Mouse (Mus musculus) megakaryocyte, adult 5-6 weeks (primary cell): ENCODE measurements around the gene Cd96. TPM values are rescaled to one million over a fixed set of nuclear protein-coding genes. Genes with fewer than 3 reads are reported as not detected.

Experiments used
- ATAC-seq: 2 replicates; pipeline ENCODE4 v1.8.0; 2016; ENCODE audit warnings: mild to moderate bottlenecking, inconsistent platforms; ENCODE audit not compliant: poor library complexity, severe bottlenecking
- total RNA-seq, 2 experiments: library from RNA; stranded (forward) in 1 of 2; stranded (reverse) in 1 of 2; fragments of 153-499, 151-499 nt in 1 of 2; fragments of 221-1000, 200-1000 nt in 1 of 2; gene quantifications; 2 replicates each; pipeline versions ENCODE4 v1.2.3 to v1.2.4; 2015 to 2017

Cd96 gene
- total RNA-seq (2015) = 0.54 and 4.2 TPM in 2 replicates
- total RNA-seq (2017) = 1.2 and 1.9 TPM in 2 replicates

- ATAC-seq = peak; percentile 72
Measured at GRCm38 (mm10) chr16:46120020-46120419, at the start of gene Cd96. Gene Cd96 (minus strand): TSS chr16:46120251.

GRCm38 (mm10) chr16:46166971-46167370 is 46.9 kb upstream of the Cd96 start:
- no peak for ATAC-seq

DNA sequence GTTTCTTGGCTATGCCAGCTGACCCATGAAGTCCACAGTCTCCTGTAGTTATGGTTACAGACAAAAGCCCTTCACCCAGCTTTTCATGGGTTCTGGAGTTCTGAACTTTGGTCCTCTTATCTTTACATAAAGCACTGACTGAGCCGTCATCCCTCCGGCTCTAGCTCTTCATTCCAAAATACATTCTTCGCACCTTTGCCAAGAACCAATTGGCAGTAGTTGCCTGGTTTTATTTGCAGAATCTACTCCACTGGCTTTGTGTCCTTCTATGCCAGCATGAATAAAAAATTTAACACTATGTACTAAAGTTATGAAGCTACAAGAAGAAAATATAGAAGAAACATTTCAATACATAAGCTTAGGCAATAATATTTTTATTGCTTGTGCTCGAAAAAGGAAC is 45.3 kb upstream of the Cd96 start:
- no peak for ATAC-seq

DNA sequence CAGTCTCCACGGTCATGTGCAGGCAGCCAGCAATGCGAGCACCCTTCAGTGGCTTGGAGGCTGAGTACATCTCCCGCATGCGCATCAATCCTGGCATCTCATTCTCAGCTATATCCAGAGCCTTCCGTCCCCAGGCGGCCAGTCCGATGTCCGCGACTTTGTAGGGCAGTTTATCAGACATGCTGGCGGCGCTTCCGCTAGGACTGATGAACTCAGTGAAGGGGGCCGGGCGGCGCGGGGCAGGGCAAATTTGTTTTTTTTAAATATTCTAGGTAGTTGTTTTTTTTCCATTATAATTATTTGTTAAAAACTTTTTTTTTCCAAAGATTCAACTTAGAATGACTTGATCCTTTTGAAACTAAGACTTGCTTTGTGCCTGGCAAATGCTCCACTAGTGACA is 34.8 kb upstream of the Cd96 start, which contains the start of gene Gm4737:
Gene Gm4737 (minus strand): TSS at position 246 of the 400 bp plus-strand sequence.
- ATAC-seq = peak; percentile 54; the same call in 1 of the 2 replicates

- ATAC-seq = no peak
Measured at GRCm38 (mm10) chr16:46151141-46151540, 31.1 kb upstream of the Cd96 start.

DNA sequence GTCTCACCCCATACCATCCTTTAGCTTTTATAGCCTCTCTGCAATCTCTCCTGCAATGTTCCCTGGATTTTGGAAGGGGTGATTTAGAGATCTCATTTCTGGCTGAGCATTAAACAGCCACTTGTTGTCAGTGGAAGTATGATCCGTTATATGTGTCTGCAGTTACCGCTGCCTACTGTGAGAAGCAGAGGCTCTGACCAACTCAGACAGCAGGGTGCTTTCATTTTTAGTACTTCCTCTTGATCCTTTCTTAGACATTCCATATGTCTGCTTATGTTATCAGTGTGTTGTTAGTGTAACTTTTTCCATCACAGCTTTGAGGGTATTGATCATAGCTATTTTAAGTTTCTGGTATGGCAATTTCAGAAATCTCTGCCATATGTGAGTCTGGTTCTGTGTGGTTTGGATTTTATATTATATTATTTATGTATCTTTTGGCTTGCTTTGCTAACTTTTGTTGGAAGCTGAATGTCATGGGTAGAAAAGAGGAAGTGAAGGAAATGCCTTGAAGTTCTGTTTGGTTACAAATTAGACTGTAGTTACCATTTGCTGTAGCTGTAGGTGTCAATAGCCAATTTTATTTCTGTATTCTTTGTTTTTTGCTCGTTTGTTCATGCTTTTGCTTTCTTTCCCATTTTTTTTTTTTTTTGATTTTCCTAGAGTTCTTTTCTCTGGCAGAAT is 28.8 kb upstream of the Cd96 start:
- peak; percentile 45; the same call in 1 of the 2 replicates for ATAC-seq

GRCm38 (mm10) chr16:46146962-46147361 is 26.9 kb upstream of the Cd96 start:
- ATAC-seq = no peak

DNA sequence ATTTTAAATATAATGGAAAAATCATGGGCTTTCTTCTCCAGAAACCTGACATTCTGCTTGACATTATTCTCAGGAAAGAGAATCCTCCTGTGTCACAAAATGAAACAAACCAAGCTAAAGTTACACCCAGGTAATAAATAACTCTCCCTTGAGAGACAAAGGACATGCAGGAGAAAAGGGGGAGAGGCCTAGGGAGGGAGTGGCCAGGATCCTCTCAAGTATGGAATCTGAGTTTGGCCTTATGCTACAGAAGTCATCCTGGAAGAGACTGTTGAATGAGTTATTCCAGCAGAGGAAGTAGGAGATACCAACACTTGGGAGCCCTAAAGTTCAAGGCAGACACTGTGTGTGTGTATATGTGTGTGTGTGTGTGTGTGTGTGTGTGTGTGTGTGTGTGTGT is 2.2 kb upstream of the Cd96 start:
- ATAC-seq = no peak

DNA sequence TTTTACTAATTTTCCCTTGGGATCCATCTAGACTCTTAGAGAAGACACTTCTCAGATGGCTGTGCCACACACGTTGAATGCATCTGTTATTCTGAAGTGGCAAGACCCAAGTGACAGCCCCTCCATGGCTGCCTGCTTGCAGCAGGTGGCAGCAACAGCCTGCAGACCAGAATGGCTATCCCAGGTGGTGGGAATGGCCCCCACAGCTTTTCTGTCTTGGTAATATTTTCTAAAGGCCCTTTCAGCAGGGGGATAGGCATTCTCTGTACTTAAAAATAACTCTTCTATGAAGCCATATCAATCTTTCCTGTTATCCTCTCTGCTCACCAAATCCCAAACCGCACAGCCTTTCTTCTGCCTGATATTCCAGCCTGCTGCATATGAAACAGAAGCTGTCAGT is 1.4 kb upstream of the Cd96 start:
- ATAC-seq = no peak

- ATAC-seq = no peak
Measured at GRCm38 (mm10) chr16:46120607-46121006, 556 bp upstream of the Cd96 start.

GRCm38 (mm10) chr16:46117645-46118044 is 2.4 kb downstream of the Cd96 start:
- no peak for ATAC-seq

DNA sequence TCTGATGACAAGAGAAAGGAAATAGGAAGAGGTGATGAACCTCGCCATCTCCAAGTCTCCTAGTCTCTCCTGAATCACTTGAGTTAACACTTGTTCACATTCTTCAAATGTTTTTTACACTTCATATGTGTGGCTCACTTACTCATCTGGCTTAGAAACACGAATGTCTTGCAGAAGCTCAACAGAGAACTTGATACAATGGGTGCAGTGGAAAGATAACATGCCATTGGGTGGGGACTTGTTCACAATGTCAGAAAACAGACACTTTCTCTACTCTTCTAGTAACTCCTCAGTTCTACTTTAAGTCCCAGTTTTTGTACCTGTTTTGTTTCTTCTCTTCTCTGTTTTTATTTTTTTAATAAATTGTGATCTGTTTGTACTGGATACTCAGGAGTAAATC is 5.3 kb downstream of the Cd96 start:
- no peak for ATAC-seq

- no peak for ATAC-seq
Measured at GRCm38 (mm10) chr16:46109536-46109935, 10.5 kb downstream of the Cd96 start.

DNA sequence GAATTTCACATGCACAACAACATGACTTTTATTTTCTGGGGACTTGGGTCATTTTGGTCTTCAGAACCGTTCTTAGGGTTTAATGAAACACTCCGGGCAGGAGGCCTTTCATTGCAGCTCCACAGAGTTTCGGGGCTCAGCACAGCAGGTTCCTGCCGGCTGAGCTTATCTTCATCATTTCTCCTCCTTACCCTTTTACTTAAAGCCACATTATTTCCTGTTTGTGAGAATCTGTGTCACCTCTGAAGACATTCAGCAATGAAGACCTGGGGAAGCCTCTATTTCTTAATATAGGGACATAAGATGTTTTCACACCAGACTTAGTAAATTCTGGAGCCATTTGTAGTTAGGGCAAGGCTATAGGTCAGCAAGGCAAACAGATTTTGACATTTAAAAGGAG is 12.6 kb downstream of the Cd96 start:
- peak; percentile 40 for ATAC-seq

GRCm38 (mm10) chr16:46104491-46104890 is 15.6 kb downstream of the Cd96 start:
- peak; percentile 27; the same call in 1 of the 2 replicates for ATAC-seq

- ATAC-seq = no peak
Measured at GRCm38 (mm10) chr16:46101748-46102147, 18.3 kb downstream of the Cd96 start.

- ATAC-seq = no peak
Measured at GRCm38 (mm10) chr16:46100286-46100685, 19.8 kb downstream of the Cd96 start.

DNA sequence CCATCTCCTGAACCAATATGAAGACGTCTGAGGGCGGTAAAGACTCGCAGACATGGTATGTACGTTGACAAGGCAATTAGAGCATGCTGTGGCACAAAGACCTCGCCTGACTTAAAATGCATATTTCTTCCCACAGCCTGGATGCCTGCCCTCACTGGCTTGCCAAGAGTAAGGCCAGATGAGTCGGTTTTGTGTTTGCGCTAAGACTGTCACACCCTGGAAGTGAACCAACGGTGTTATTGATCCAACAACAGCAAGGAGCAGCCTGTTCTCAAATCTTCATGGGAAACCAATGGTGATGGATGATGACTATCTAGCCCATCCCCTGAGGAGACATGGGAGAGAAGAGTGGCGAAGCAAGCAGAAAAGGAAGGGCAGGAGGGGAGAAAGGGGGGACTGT is 22.6 kb downstream of the Cd96 start:
- ATAC-seq = no peak

DNA sequence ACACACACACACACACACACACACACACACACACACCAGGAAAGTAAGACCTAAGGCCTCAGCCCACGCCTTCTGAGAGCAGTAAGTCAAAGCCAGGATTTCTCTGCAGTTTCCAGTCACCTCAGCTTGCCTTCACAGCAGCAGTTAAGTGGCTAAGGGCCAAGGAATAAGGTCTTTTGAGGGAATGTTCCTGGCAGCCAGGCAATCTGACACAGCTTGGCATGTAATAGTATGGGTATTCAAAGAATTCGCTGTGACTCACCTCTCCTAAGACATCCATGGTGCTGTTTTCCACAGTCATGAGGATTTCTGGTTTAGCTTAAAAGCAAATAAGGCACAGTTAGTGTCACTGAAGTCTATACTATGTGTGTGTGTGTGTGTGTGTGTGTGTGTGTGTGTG is 25.6 kb downstream of the Cd96 start:
- no peak for ATAC-seq

DNA sequence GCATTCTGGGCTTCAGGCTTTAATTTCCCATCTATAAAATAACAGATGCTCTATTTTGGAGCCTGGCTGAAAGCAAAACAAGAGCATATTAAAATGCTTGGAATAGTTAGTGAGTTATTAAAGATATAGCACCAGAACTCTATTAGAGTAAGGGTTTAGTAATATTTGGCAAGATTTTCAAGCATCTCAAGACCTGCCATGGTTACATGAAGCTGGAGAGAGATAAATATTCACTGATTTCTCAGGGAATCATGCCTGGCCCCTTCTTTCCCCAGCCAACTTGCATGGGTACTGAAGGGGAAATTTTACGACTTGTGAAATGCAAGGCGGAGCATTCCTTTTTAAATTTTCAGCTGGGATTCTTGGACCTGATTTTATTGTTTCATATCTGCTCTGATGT is 27.1 kb downstream of the Cd96 start:
- ATAC-seq = no peak

DNA sequence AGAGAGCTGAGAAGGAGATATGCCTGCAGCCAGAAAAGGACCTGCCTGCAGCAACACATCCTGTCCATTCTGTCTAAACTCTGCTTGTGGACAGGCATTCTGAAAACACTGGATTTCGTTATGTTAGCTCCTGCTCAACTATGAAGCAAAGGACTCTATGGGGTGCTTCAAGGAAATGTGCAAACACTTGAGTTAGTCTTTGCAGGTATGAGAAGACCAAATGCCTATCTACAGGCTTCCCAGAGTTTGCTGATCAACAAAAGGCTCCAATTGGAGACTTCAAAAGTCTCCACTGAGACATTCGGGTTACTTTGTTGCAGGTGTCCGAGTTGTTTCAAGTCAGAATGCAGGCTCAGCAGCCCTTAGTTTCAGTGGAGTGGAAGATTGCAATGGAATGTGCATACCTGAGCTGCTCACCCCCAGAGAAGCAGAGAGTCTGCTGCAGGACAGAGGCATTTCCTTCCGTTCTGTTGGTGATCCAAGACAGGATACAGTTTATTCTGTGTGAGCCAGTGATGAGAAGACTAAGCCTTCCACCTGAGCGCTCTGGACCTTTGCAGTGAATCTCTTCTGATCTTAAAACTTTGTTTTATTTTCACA is 33.1 kb downstream of the Cd96 start:
- ATAC-seq = no peak

DNA sequence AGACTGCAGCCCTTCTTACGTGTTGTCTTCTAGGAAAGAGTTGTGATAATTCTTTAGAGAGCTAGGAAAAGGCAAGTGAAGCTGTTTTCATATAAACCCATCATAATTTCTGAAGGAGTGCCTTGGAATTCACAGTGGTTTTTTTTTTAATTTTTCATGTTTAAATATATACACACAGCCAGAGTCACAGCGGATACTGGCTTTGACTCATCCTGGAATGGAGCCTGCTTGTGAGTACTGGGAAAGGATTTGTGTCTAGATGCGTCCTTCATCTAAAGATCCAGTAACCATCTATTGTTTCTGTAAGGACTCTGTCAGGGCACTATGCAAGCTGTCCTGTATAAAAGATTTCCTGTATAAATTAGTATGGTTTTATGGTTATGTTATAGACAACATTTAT is 52.1 kb downstream of the Cd96 start:
- ATAC-seq = no peak

DNA sequence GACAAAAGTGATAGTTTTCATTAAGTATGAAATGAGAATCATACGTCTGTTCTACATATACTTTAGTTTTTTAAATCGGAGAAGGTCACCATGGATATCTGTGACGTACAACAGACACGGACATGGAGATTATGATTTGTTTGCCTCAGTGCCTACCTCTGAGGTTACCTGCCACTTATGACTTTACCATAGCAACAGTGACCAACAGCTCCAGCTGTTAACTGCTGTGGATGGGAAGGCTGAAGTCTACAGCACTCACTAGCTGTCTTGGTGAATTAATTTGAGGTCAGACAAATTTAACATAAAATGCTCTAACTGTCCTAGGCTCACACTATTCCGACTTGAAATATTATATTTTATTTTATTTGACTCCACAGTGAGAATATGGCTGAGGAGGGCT is 56.8 kb downstream of the Cd96 start:
- no peak for ATAC-seq
